Mouse (Mus musculus): ENCODE measurements around the gene Ptbp1. TPM values are rescaled to one million over a fixed set of nuclear protein-coding genes. Genes with fewer than 3 reads are reported as not detected.

Gene Ptbp1
- polyA plus RNA-seq, 1 experiment, result 285 TPM

DNA sequence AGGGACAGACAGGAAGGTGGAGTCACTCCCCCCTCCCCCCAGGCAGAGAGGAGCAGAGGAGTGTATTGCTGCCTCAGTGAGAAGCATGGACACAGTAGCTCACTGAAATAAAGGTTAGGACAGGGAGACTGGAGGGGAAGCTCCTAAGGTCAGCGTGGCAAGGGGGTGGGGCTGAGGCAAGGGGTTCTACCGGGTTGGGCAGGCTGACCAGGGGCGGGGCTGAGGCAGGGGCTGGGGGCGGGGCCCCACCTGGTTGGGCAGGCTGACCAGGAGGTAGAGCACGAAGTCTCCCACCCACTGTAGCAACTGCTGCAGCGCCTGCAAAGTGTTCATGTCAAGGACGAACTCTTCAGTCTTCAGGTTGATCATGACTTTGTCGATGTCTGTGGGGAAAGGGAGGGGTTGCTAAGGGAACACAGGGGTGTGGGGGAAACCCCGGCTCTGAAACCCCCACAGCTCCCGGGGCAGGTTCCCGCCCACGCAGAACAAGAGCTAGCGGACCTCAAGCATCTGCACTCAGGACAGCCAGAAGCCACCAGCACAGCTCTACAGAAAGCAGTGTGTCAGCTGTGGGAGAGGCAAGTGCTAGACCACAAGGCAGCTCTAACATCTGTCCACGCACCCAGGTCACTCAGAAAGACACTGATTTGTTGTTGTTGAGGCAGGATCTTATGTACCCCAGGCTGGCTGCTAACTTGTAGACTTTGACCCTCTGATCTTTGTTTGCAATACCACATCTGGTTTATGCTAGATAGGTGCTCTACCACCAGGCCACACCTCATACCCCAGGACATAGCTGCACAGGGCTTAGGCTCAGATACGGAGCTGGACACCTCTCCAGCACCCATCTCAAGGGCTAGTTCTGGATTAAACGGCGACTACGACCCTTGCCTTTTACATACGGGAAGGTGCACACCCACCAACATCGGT is 43.4 kb downstream of the Ptbp1 start:
- no peak for TF ChIP-seq POLR2A (IDR thresholded peaks at IDR 0.05; ENCODE audit: low read depth, low read length)
- TF ChIP-seq CTCF (IDR thresholded peaks at IDR 0.05; ENCODE audit: extremely low read depth, insufficient read length, insufficient replicate concordance, low read depth, low read length), result no peak
- H3K4me1 ChIP-seq (ENCODE audit: control insufficient read depth, insufficient read depth, insufficient read length, low read length), result peaks cover 9% of the 10 kb centered on the region
- no peak overlapping the region for H3K4me3 ChIP-seq (ENCODE audit: low read depth, low read length)
- no peaks in the 10 kb centered on the region for H3K27me3 ChIP-seq (ENCODE audit: control insufficient read depth, insufficient read depth, low read length)
- H3K36me3 ChIP-seq (ENCODE audit: control insufficient read depth, insufficient read depth, low read length), result peaks cover 15% of the 10 kb centered on the region; the same call in 1 of the 2 replicates
- WGBS, result 52% methylated on average over 20 of the region's 20 CpGs
- no peak overlapping the region for H3K27ac ChIP-seq (ENCODE audit: insufficient read depth, low read depth, low read length)

DNA sequence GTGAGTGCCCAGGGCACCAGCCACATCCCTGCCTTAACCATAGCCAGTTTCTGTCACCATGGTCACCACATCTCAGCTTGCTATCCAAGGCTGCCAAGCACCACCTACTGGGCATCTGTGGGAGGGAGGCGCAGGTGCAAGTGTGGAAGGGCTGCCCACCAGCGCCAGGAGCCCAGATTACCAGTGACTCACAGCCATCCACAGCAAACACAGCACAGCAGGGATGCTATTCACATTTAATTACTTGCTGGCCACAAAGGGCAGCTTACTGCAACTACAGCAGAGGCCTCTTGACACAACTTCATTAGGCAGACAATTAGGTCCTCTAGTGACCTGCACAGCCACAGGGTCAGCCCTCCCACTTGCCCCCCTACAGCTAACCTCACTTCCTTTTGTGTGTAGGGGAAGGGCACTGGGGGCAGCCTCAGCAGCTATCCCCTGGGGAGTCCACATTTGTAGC is 46.8 kb downstream of the Ptbp1 start:
- 68% methylated on average over 2 of the region's 2 CpGs for WGBS
- Histone ChIP-seq H3K4me3 (ENCODE audit: low read depth, low read length) (no peak overlapping the region), H3K4me1 (ENCODE audit: control insufficient read depth, insufficient read depth, insufficient read length, low read length) (peaks cover 9% of the 10 kb centered on the region), H3K36me3 (ENCODE audit: control insufficient read depth, insufficient read depth, low read length) (peaks cover 22% of the 10 kb centered on the region), H3K27me3 (ENCODE audit: control insufficient read depth, insufficient read depth, low read length) (no peaks in the 10 kb centered on the region), H3K27ac (ENCODE audit: insufficient read depth, low read depth, low read length) (no peak overlapping the region)
- TF ChIP-seq POLR2A (IDR thresholded peaks at IDR 0.05; ENCODE audit: low read depth, low read length) (no peak), CTCF (IDR thresholded peaks at IDR 0.05; ENCODE audit: extremely low read depth, insufficient read length, insufficient replicate concordance, low read depth, low read length) (no peak)

DNA sequence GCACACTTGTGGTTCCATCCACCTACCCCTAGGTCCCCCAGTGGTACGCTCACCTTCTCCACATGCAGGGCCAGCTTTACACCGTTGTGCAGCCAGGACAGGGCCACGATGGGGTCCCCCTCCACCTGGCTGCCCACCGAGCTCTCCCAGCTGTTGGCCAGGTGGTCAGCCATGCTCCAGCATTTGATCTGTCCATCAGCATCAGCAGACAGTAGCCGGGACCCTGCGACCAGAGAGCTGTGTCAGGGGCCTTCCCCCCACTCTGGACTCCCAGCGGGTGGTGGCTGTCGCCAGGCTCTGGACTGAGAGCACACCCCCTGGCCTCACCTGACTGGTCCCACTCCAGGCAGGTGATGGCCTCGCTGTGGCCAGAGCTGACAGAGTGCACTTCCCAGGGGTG is 52.5 kb downstream of the Ptbp1 start:
- TF ChIP-seq CTCF (IDR thresholded peaks at IDR 0.05; ENCODE audit: extremely low read depth, insufficient read length, insufficient replicate concordance, low read depth, low read length) (no peak), POLR2A (IDR thresholded peaks at IDR 0.05; ENCODE audit: low read depth, low read length) (no peak)
- H3K27ac ChIP-seq (ENCODE audit: insufficient read depth, low read depth, low read length), result no peak overlapping the region
- 97% methylated on average over 9 of the region's 9 CpGs for WGBS
- H3K4me3 ChIP-seq (ENCODE audit: low read depth, low read length), result no peak overlapping the region
- no peaks in the 10 kb centered on the region for H3K4me1 ChIP-seq (ENCODE audit: control insufficient read depth, insufficient read depth, insufficient read length, low read length)
- H3K27me3 ChIP-seq (ENCODE audit: control insufficient read depth, insufficient read depth, low read length), result no peaks in the 10 kb centered on the region
- peaks cover 20% of the 10 kb centered on the region for H3K36me3 ChIP-seq (ENCODE audit: control insufficient read depth, insufficient read depth, low read length)

DNA sequence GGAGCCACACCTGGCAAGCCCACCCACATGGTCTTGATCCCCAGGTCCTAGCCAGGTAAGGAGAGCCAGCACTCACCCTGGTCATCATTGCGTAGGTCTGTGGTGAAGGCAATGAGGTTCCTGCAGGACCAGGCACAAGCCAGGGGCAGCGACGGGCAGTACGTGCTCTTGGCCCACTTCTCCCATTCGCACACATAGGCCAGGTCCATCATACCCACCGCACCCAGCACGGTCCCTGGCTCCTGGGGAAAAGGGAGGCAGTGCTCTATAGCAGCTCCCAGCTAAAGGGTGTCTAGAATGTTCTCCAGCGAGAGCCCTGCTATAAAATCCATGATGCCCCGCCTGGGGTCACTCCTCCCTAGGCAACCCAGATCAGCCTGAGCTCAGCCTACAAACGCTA is 53.2 kb downstream of the Ptbp1 start:
- Histone ChIP-seq H3K27ac (ENCODE audit: insufficient read depth, low read depth, low read length) (no peak overlapping the region), H3K27me3 (ENCODE audit: control insufficient read depth, insufficient read depth, low read length) (no peaks in the 10 kb centered on the region), H3K4me1 (ENCODE audit: control insufficient read depth, insufficient read depth, insufficient read length, low read length) (no peaks in the 10 kb centered on the region), H3K36me3 (ENCODE audit: control insufficient read depth, insufficient read depth, low read length) (peaks cover 21% of the 10 kb centered on the region), H3K4me3 (ENCODE audit: low read depth, low read length) (no peak overlapping the region)
- 93% methylated on average over 10 of the region's 10 CpGs for WGBS
- TF ChIP-seq CTCF (IDR thresholded peaks at IDR 0.05; ENCODE audit: extremely low read depth, insufficient read length, insufficient replicate concordance, low read depth, low read length) (no peak), POLR2A (IDR thresholded peaks at IDR 0.05; ENCODE audit: low read depth, low read length) (no peak)

DNA sequence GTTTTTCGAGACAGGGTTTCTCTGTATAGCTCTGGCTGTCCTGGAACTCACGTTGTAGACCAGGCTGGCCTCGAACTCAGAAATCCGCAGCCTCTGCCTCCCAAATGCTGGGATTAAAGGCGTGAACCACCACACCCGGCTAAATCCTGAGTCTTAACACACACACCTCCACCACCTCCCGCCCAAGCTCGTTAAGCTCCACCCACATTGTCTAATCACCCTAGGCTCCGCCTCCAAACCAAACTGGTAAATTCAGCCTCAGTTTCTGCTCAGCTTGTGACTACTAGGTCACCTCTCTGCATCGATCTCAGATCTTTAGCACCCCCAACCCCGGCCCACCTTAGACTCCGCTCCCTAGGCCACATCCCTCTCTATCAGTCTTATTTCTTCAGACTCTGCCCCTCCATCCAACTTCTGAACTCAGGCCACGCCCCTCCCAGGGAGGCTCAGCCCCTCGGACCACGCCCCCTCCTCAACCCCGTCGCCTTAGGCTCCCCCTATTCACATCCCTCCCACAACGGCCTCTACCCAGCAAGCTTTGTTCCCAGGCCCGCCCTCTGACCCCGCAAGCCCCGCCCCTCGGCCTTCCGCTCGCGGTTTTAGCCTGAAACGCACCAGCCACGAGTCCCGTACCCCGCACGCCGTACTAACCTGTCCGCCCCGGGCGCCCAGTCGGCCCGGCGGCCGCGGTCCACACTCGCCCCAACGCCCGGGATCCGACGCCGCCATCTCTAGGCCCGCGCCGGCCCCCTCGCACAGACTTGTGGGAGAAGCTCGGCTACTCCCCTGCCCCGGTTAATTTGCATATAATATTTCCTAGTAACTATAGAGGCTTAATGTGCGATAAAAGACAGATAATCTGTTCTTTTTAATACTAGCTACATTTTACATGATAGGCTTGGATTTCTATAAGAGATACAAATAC is 54.2 kb downstream of the Ptbp1 start, which contains the start of gene Med16:
TSS of gene Med16 (minus strand) at position 757 of the 925 bp plus-strand sequence.
- peak within 1 kb of the TSS; percentile 98 for H3K27ac ChIP-seq (ENCODE audit: insufficient read depth, low read depth, low read length)
- peaks cover 14% of the 10 kb centered on the region for H3K36me3 ChIP-seq (ENCODE audit: control insufficient read depth, insufficient read depth, low read length)
- no peaks in the 10 kb centered on the region for H3K27me3 ChIP-seq (ENCODE audit: control insufficient read depth, insufficient read depth, low read length)
- H3K4me1 ChIP-seq (ENCODE audit: control insufficient read depth, insufficient read depth, insufficient read length, low read length), result no peaks in the 10 kb centered on the region
- no peak for TF ChIP-seq CTCF (IDR thresholded peaks at IDR 0.05; ENCODE audit: extremely low read depth, insufficient read length, insufficient replicate concordance, low read depth, low read length)
- under 1% methylated on average over 52 of the region's 52 CpGs for WGBS
- peak within 1 kb of the TSS; percentile 98 for H3K4me3 ChIP-seq (ENCODE audit: low read depth, low read length)

DNA sequence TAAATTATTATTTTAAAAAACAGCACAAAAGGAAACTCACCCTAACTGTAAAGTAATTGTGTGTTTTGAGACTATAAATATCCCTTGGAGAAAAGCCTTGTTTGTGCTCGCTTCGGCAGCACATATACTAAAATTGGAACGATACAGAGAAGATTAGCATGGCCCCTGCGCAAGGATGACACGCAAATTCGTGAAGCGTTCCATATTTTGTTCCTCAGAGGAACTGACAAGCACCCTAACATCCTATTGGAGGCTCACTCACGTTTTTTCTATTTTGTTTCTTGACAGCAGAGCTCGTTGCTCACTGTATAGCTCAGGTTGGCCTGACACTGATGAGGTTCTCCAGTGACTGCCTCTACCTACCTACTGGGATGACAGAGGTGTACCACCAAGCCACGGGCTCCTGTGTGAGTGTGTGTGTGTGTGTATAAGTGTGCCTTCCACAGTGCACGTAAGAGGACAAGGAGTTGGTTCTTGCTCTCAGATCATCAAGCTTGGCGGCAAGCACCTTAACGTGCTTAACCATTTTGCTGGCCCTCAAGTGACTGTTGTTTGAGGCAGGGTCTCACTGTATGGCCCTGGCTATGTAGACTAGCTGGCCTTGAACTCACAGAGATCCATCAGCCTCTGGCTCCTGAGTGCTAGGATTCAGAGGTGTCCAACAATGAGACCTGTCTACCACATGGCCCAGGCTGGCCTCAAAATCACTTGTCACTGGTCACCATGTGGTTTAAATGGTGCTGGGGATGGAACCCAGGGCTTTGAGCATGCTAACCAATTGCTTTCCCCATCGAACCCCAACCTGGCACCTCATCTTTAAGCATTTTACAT is 55.1 kb downstream of the Ptbp1 start:
- H3K36me3 ChIP-seq (ENCODE audit: control insufficient read depth, insufficient read depth, low read length), result peaks cover 14% of the 10 kb centered on the region
- 21% methylated on average over 14 of the region's 14 CpGs for WGBS
- no peak overlapping the region for H3K4me3 ChIP-seq (ENCODE audit: low read depth, low read length)
- H3K27me3 ChIP-seq (ENCODE audit: control insufficient read depth, insufficient read depth, low read length), result no peaks in the 10 kb centered on the region
- H3K27ac ChIP-seq (ENCODE audit: insufficient read depth, low read depth, low read length), result peak overlapping the region; percentile 8; the same call in 1 of the 2 replicates
- H3K4me1 ChIP-seq (ENCODE audit: control insufficient read depth, insufficient read depth, insufficient read length, low read length), result peaks cover 2% of the 10 kb centered on the region; the same call in 1 of the 2 replicates
- TF ChIP-seq CTCF (IDR thresholded peaks at IDR 0.05; ENCODE audit: extremely low read depth, insufficient read length, insufficient replicate concordance, low read depth, low read length) (no peak), POLR2A (IDR thresholded peaks at IDR 0.05; ENCODE audit: low read depth, low read length) (no peak)
